Mouse (Mus musculus) cortical plate, adult 2 months (tissue): Measurements from ENCODE around the gene Shisa4. TPM values are rescaled to one million over a fixed set of nuclear protein-coding genes. Genes with fewer than 3 reads are reported as not detected.

Source experiments
- H3K27ac ChIP-seq: fragments of 200-500 bp; 2 replicates; pipeline ENCODE4 v1.5.1; 2012; ENCODE audit warnings: low read length, control low read depth, inconsistent platforms; ENCODE audit not compliant: insufficient read depth
- H3K4me1 ChIP-seq: fragments of 200-500 bp; 2 replicates; pipeline ENCODE4 v1.6.1; 2011; ENCODE audit warnings: low read length; ENCODE audit not compliant: control insufficient read depth, insufficient read depth
- H3K4me3 ChIP-seq: fragments of 200-500 bp; 2 replicates; pipeline ENCODE4 v1.5.1; 2011; ENCODE audit warnings: mild to moderate bottlenecking, low read length, control low read depth; ENCODE audit not compliant: insufficient read depth
- CTCF ChIP-seq: fragments of 200-500 bp; IDR thresholded peaks from 2 replicates; pipeline ENCODE4 v1.5.1; 2011; ENCODE audit warnings: mild to moderate bottlenecking, control low read depth, low read length; ENCODE audit not compliant: insufficient read depth; ENCODE audit errors: extremely low read depth
- POLR2A ChIP-seq: fragments of 200-500 bp; IDR thresholded peaks from 2 replicates; pipeline ENCODE4 v1.6.1; 2011; ENCODE audit warnings: mild to moderate bottlenecking, low read length, control low read depth; ENCODE audit not compliant: insufficient read depth; ENCODE audit errors: extremely low read depth
- polyA plus RNA-seq: library from polyadenylated mRNA; depleted of rRNA; stranded (reverse); fragments of >200 nt; gene quantifications from 2 replicates; pipeline ENCODE4 v1.2.3, GENCODE M21; 2012; rRNA removed

Gene Shisa4
- polyA plus RNA-seq, 1 experiment = 220 TPM

DNA sequence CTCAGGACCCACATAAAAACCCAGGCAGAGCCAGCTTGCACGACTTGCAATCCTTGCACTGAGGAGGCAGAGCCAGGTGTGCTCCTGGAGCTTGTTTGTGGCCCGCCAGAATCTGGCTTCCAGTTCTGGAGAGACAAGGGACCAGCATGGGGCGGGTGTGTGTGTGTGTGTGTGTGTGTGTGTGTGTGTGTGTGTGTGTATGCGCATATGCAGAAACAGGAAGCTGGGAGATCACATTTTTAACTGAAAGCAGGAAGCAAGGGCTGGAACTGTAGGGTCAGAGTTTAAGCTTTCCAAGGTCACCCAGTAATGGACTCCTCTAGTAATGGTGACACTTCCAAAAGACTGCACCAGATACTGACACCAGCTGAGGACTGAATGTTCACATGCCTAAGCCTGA is 31.0 kb downstream of the Shisa4 start:
- Histone ChIP-seq H3K4me3 (no peak overlapping the region), H3K27ac (no peak overlapping the region), H3K4me1 (no peaks in the 10 kb centered on the region; the same call in 1 of the 2 replicates)
- TF ChIP-seq CTCF (no peak), POLR2A (no peak)

DNA sequence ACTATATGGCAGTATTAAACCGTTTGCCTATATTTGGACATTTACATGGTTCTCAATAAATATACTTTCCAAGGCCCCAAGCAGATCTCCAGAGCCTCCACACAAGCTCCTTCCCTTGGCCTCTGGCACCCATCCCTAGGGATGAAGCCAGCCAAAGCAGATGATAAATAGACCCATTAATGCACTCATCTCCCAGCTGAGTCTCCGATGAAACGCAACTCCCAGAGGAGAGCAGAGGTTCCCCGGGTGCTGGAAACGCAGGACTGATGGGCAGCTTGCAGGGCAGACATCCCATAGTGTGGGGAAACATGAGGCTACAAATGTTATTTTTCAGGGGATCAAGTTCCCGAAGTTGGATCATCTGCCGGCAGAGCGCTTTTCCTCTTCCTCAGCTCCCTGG is 33.1 kb downstream of the Shisa4 start:
- no peak for TF ChIP-seq POLR2A
- TF ChIP-seq CTCF = no peak
- Histone ChIP-seq H3K27ac (no peak overlapping the region), H3K4me3 (no peak overlapping the region), H3K4me1 (no peaks in the 10 kb centered on the region)

DNA sequence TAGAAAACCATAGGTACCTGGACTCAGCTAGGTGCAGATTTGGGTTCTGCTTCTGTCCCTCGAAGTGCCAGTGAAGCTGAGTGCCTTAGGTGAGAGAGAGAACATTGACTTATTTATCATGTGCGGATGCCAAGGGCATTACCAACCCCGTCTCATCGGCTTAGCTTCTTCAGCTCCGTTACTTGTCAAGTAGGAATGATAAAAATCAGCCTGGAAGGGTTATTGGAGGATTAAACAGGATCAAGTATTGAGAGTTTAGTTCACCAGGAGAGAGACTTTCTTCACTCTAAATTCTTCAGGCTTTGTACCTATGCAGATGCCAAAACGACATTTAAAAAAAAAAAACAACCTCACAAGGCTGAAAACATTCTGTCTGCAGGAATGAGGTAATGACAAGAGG is 44.5 kb downstream of the Shisa4 start:
- H3K4me3 ChIP-seq = no peak overlapping the region
- peaks cover 3% of the 10 kb centered on the region; the same call in 1 of the 2 replicates for H3K4me1 ChIP-seq
- no peak overlapping the region for H3K27ac ChIP-seq
- TF ChIP-seq POLR2A (no peak), CTCF (no peak)

DNA sequence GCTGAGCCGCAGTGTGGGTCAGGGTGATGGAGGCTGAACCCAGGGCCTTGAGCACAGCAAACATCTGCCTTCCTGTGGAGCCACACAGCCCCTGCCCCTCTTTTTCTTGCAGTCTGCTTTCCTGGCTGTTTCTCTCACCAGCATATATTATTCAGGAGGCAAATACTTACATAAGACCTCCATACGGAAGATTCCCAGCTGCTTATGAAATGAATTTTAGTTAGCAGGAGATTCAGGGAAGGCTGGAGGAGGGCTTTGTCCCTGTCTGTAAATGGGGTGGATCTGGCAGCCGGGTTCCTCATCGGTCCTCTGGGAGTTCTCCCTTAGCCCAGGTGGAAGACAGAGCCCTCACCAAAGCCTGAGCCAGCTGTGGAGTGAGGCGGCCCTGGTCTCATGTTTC is 46.7 kb downstream of the Shisa4 start:
- no peak overlapping the region for H3K4me3 ChIP-seq
- H3K4me1 ChIP-seq = peaks cover 3% of the 10 kb centered on the region; the same call in 1 of the 2 replicates
- no peak overlapping the region for H3K27ac ChIP-seq
- TF ChIP-seq POLR2A (no peak), CTCF (no peak)

DNA sequence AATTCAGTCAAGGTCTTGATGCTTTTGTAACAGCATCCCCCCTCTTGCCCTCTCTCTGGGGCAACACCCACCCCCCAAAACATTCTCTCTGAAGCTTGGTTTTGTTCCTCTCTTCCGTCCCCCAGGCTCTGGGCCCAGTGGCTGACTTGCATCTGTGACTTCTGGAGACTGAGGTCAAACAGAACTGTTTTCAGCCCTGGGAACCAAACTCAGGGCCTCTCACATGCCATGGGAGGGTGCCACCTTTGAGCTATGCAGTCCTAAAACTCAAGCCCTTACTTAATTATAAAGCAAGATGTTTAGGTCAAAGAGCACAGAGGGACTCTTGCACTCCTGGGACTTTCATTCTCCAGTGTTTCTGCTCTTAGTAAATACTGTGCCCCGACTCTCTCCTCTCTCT is 49.1 kb downstream of the Shisa4 start:
- Histone ChIP-seq H3K4me3 (no peak overlapping the region), H3K4me1 (peaks cover 3% of the 10 kb centered on the region; the same call in 1 of the 2 replicates), H3K27ac (no peak overlapping the region)
- no peak for TF ChIP-seq POLR2A
- no peak for TF ChIP-seq CTCF

DNA sequence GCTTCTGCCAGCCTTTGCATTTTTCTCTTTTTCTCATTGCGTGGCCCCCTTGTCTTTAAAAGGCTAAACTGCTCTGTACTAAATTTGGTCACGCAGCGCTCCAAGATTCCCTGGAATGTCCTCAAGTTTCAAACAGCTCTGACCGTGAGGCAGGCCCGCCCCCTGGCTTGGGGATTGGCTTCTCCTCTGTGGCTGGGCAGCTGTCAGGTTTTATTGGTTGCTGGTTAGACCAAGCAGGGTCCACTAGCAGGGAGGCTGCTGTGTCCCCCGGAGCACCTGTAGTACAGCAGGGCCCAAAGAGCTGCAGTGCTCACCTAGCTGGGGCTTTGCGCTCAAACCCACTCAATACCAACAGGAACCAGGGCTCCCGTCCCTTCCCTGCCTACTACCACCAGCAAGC is 50.5 kb downstream of the Shisa4 start, which contains the start of gene Lmod1:
Gene Lmod1, plus strand, starts transcription at position 237 of the 400 bp plus-strand sequence.
- Histone ChIP-seq H3K4me1 (peaks cover 3% of the 10 kb centered on the region; the same call in 1 of the 2 replicates), H3K4me3 (no peak within 1 kb of the TSS)

DNA sequence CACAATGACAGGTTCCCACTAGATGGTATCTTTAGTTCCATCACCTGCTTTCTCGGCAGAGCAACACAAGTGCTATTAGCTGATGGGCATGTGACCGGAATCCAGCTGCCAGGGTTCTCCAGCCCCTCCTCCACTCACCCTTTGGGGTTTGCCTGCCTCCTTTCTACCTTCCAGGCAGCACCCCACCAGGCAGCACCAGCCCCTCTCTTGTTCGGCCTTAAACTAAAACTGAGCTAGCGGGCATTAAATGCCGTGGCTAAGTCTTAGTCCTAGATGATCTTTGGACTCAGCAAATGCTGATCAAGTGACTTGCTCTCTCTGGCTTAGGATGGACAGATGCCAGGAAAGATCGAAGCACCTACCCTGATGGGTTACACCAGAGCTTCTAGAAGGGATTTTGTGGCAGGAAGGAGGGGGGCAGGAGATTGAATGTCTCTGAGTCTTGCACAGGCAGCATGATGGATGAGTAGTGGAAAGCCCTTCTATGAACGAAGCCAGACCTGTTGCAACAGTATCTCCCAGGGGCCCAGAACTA is 51.6 kb downstream of the Shisa4 start:
- Histone ChIP-seq H3K27ac (no peak overlapping the region), H3K4me3 (no peak overlapping the region), H3K4me1 (peaks cover 3% of the 10 kb centered on the region; the same call in 1 of the 2 replicates)
- TF ChIP-seq POLR2A (no peak), CTCF (no peak)

More for the DNA sequence above, 50.5 kb downstream of the Shisa4 start, which contains the start of gene Lmod1:
- no peak for TF ChIP-seq POLR2A
- no peak for TF ChIP-seq CTCF
- H3K27ac ChIP-seq = no peak within 1 kb of the TSS

Other genes with a start within 250 kb of the Shisa4 start
- 0.08 and 0.86 TPM in 2 replicates for gene Ptpn7, start 242.5 kb downstream of the Shisa4 start, polyA plus RNA-seq
- gene Arl8a, start 228.4 kb downstream of the Shisa4 start, polyA plus RNA-seq = 354 and 358 TPM in 2 replicates
- gene Gpr37l1, start 207.6 kb downstream of the Shisa4 start, polyA plus RNA-seq = 324 and 331 TPM in 2 replicates
- gene Elf3, start 116.7 kb downstream of the Shisa4 start, polyA plus RNA-seq = 0.11 and 0.21 TPM in 2 replicates
- 47.4 and 53.8 TPM in 2 replicates for gene Rnpep, start 91.2 kb downstream of the Shisa4 start, polyA plus RNA-seq
- gene Timm17a, start 61.5 kb downstream of the Shisa4 start, polyA plus RNA-seq = 82.7 and 88.6 TPM in 2 replicates
- 0.58 and 0.87 TPM in 2 replicates for gene Lmod1, start 50.4 kb downstream of the Shisa4 start, polyA plus RNA-seq
- gene Ipo9, start 55.3 kb upstream of the Shisa4 start, polyA plus RNA-seq = 149 and 169 TPM in 2 replicates
- 35.8 and 38.8 TPM in 2 replicates for gene Nav1, start 232.1 kb upstream of the Shisa4 start, polyA plus RNA-seq